Mouse (Mus musculus) thymus, postnatal 10 days (tissue): ENCODE measurements around the gene Tmem191c.
"Not testable (repeated sequence)": the region's sequence is repeated elsewhere in the genome, so short reads cannot be mapped to it uniquely, and the experiment has no call there.

Source experiments
- DNase-seq, 2 experiments: peaks; one replicate each; pipeline ENCODE4 v3.0.0; 2021; ENCODE audit warnings: low spot score in 2 of 2

Tmem191c gene

GRCm38 (mm10) chr16:17275721-17276120 is at the start of gene Tmem191c:
Gene Tmem191c (plus strand): TSS chr16:17276077.
- no peak for DNase-seq

- no peak for DNase-seq
Measured at GRCm38 (mm10) chr16:17226496-17226895, 49.4 kb upstream of the Tmem191c start.

DNA sequence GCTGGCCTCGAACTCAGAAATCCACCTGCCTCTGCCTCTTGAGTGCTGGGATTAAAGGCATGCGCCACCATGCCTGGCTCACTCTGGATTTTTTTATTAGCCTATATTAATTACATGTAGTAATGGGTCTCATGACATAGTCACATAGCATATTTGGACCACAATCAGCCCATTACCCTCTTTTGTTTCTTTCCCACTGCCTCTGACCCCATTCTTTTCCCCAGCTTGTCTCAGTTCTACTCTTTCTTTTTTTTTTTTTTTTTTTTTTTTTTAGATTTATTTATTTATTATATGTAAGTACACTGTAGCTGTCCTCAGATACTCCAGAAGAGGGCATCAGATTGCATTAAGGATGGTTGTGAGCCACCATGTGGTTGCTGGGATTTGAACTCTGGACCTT is 44.4 kb upstream of the Tmem191c start:
- not testable (repeated sequence) for DNase-seq

DNA sequence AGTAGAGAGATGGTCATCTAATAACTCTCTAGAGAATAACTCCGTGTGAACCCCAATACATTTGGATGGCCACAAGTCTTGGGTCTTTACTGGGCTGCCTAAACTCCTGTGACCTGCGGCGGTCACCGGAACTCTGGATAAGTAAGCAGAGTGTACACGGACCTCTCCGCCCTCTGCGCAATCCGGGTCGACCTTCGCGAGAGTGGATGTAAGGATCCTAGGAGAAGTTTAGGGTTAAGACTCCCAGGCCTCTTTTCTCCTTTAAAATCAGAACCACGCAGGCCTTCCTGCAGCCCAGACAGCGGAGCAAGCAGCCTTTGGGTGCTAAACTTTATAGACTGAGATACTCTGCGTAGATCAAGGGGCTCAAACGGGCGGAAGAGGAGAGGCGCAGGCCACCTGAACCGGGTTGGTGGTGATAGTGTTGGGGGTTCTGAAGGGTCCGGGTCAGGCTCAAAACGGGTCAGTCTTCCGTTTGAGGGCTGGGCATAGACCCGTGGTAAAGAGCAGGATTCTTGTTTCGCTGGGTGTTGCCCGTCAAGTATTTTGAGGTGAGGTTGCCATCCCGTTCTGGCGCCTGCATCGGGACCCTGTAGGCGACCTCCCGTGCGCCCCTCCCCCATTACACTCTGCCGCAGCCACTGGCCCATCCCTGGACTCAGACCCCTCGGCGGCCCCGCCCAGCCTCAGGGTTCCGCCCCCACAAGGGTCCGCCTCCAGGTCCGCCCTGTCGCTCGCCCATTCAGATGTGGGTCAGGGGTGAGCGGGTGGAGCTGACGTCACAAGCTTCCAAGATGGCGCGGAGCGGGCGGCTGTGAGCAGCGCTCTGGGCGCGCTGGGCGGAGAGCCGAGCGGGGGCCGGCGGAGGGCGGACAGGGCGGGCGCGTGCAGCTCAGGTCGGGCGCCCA is 42.8 kb upstream of the Tmem191c start, which contains the start of gene Hic2:
TSS of gene Hic2 (plus strand) at position 779 of the 908 bp plus-strand sequence.
- peak; percentile 85 to 86 for DNase-seq

GRCm38 (mm10) chr16:17233702-17234498 is 42.0 kb upstream of the Tmem191c start:
- peak; percentile 38 to 54 for DNase-seq

DNA sequence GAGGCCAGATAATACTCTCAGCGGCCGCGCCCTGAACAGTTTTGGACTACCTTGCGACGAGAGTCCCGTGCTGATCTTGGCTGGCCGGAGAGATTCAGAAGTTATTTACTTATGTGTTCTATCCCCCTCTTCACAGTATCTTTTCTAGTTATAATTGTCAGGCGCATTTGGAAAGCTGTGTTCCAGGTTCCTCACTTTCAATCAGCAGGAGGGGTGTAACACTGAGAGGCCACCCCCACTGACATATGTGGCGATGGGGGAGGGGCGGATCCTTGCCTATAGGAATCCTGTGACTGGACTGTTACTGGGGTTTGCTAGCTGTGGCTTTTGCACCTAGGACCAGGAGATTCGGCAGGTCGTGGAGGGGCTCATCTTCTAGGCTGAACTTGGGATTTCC is 41.4 kb upstream of the Tmem191c start:
- peak; percentile 15 to 33 for DNase-seq

- no peak for DNase-seq
Measured at GRCm38 (mm10) chr16:17234916-17235665, 40.8 kb upstream of the Tmem191c start.

- no peak for DNase-seq
Measured at GRCm38 (mm10) chr16:17237634-17238033, 38.2 kb upstream of the Tmem191c start.

DNA sequence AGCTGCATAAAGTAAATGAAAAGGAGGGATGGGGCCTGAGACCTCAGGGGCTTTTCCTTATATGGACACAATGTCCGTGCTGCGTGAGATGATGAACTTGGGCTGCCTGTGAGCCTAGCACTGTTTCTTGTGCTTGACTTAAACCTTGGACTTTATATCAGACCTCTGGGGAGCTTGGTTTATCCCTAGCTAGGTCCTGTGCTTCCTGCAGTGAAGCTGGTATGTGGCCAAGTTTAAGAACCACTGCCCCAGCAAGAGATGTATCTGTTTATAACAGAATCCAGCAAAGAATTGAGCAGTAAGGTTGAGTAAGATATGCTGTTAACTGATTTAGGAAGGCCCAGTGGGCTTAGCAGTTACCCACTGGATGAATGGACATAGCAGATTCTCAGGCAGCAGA is 36.5 kb upstream of the Tmem191c start:
- DNase-seq, result no peak

GRCm38 (mm10) chr16:17243731-17244130 is 32.1 kb upstream of the Tmem191c start:
- DNase-seq, result no peak

- DNase-seq, result no peak
Measured at GRCm38 (mm10) chr16:17244996-17245395, 30.9 kb upstream of the Tmem191c start.

- no peak for DNase-seq
Measured at GRCm38 (mm10) chr16:17247727-17248126, 28.1 kb upstream of the Tmem191c start.

DNA sequence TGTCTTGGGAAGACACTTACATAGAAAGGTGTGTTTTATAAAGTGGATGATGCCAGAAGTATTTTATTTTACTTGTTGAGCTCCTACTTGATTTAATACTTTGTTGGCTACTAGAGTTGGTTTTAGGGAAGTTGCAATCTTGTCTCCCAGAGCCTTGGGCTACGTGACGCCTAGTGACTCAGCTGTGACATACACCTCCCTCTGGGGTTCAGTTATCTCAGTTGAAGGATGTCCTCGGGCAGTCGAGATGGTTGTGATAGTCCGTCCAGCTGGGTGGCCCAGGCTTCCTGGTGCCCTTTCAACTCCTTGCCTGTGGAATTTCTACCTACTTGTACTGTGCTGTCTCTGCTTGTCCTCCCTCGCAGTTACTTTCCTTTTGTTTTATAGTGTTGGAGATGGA is 26.7 kb upstream of the Tmem191c start:
- no peak for DNase-seq

DNA sequence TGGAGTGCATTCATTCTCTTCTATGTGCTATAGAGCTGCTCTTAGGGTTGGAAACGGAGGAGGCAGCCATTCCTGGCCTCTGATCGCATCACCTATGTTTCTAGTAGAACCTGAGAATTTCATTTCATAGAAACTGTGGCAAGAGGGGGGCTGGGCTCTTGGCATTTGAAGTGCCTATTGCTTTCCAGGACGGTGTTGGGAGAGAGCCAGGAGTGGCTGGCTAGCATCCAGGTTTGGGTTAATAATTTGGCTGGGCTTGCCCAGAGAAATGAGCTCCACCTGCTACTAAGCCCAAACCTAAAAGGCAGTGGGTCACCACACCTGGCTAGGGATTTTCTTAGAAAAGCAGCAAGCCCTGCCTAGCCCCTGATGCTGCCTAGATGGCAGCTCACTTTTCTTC is 24.3 kb upstream of the Tmem191c start:
- DNase-seq, result no peak

DNA sequence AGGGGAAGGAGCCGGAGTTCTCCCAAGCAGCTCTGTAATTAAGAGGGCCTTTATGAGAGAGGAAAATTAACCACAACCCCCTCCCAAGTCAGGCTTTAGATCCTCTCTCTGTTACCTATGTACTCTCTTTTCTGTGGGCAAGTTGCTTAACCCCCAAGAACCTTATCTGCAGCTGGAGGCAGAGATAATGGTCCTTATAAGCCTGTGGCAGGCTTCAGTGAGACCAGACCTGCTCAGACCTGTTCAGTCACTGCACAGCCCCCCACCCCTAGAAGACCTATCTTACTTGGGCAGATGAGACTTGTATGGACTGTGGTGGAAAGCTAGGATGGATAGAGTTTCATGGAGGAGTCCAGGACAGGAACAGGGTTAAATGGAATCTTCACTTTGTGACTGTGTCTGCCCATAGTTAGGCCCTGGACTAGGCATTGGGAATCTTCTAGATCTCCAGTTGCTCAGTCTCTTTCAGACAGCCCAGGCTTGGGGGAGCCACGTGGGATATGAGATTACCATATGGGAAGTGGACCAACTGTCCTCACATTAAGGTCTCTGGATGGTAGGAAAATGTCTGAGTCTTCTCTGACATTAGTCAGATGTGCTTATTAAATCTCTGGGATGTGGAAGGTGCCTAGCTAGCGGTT is 23.7 kb upstream of the Tmem191c start:
- no peak for DNase-seq

DNA sequence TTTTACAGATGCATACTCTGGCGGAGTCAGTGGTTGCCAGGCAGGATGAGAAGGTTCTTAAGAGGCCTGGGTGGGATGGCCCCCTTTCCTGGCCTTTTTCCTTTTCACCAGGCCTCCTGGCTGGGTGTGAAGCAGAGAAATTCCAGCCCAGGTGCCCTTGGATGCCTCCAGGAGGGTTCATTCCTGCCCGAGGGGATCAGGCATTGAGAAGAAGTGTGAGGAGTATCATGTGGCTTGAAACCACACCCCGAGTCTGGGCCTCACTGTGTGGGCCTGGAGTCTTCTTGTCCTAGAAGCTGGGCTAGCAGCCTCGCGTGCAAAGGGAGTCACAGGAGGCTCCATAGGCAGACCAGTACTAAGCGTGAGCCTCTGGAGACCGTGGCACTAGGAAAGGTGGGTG is 23.0 kb upstream of the Tmem191c start:
- DNase-seq, result no peak

- DNase-seq, result no peak
Measured at GRCm38 (mm10) chr16:17254005-17254597, 21.8 kb upstream of the Tmem191c start.

DNA sequence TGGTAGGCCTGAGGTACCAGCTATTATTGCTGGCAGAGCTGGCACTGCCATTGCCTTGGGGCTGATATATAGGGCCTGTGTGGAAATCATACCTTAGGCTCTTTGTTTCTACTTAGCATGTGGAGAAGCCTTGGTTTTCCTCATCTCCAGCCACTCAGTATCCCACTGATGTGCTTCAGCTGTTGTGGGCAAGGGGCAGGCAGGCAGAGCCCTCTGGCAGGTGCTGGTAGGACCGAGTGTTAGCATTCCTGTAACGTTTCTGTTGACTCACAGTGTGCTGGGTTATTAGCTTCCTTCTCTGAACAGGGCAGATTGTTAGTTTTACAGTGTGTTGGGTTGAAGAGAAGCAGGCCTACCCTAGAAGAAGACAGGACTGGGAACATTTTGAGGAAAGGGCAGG is 20.6 kb upstream of the Tmem191c start:
- DNase-seq, result no peak

DNA sequence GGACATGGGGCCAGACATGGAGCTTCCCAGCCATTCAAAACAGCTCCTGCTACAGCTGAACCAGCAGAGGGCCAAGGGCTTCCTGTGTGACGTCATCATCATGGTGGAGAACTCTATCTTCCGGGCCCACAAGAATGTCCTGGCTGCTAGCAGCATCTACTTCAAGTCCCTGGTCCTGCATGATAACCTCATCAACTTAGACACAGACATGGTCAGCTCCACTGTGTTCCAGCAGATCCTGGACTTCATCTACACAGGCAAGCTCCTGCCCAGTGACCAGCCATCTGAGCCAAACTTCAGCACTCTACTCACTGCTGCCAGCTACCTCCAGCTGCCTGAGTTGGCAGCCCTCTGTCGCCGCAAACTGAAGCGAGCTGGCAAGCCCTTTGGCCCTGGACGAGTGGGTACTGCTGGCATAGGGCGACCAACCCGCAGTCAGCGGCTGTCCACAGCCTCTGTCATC is 18.5 kb upstream of the Tmem191c start:
- no peak for DNase-seq

DNA sequence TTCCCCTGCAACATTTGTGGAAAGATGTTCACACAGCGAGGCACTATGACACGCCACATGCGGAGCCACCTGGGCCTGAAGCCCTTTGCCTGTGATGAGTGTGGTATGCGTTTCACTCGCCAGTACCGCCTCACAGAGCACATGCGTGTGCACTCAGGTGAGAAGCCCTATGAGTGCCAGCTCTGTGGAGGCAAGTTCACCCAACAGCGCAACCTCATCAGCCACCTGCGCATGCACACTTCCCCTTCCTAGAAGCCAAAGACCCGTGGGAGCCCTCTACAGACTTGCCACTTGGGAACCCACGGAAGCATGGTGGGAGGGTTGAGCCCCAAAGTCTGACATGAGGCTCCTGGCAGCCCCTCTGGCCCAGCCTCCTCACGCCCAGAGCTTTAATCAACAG is 17.0 kb upstream of the Tmem191c start:
- DNase-seq, result no peak

- no peak for DNase-seq
Measured at GRCm38 (mm10) chr16:17261341-17261740, 14.5 kb upstream of the Tmem191c start.
